Mouse (Mus musculus): Measurements from ENCODE around the gene Prtn3.
A peak's percentile ranks its signal among the peaks of the same experiment; 100 is the strongest.
"Not testable (repeated sequence)": the region's sequence is repeated elsewhere in the genome, so short reads cannot be mapped to it uniquely, and the experiment has no call there.

Prtn3 gene

GRCm38 (mm10) chr10:79872862-79873261, 1.4 kb upstream of the Prtn3 start:
- no peak for ATAC-seq (ENCODE audit: insufficient number of reproducible peaks, low FRiP score, low TSS enrichment)

DNA sequence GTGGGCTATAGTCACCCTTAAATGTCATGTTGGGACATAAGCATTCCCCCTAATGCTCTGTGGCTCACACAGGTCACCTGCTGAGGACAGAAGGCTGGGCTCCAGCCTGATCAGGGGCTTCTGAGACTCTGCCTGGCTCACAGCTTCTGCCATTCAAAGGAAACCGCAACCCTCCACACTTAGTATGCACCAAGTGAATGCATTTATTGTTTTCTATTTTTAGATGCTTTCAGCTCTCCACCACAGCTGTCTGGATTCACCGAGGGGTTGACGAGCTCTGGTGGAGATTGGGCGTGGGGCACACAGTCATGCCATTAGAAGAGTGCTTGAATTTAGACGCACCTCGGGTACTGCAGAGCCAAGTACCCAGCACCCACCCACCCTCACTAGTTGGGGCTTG, 963 bp upstream of the Prtn3 start:
- no peak for ATAC-seq (ENCODE audit: insufficient number of reproducible peaks, low FRiP score, low TSS enrichment)

GRCm38 (mm10) chr10:79873715-79874289, 474 bp upstream of the Prtn3 start:
- ATAC-seq (ENCODE audit: insufficient number of reproducible peaks, low FRiP score, low TSS enrichment): no peak

GRCm38 (mm10) chr10:79877174-79877573, 2.9 kb downstream of the Prtn3 start:
- ATAC-seq (ENCODE audit: insufficient number of reproducible peaks, low FRiP score, low TSS enrichment): no peak

DNA sequence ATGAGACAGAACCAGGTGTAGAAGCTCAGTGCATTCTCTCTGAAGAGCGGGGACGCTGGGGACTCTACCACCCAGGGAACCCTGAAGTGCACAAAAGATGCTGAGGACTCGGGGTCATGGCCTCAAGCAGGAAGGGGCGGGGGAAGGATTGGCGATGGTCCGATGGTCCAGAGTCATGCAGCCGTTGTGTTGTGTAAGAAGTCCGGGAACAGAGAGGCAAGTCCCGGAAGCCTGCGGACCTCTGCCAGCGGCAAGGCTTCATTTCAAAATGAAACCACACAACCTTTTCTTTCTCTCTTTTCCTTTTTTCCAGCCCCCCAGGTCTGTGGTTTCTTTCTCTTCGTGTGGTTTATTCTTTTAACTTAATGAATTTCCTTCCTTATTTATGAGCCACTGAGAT, 3.5 kb downstream of the Prtn3 start:
- ATAC-seq (ENCODE audit: insufficient number of reproducible peaks, low FRiP score, low TSS enrichment): no peak

- ATAC-seq (ENCODE audit: insufficient number of reproducible peaks, low FRiP score, low TSS enrichment): no peak
Observed at GRCm38 (mm10) chr10:79879527-79879926, 5.3 kb downstream of the Prtn3 start.

- ATAC-seq (ENCODE audit: insufficient number of reproducible peaks, low FRiP score, low TSS enrichment): no peak
Observed at GRCm38 (mm10) chr10:79880721-79881120, 6.4 kb downstream of the Prtn3 start.

- ATAC-seq (ENCODE audit: insufficient number of reproducible peaks, low FRiP score, low TSS enrichment): no peak
Observed at GRCm38 (mm10) chr10:79881981-79882380, 7.7 kb downstream of the Prtn3 start.

DNA sequence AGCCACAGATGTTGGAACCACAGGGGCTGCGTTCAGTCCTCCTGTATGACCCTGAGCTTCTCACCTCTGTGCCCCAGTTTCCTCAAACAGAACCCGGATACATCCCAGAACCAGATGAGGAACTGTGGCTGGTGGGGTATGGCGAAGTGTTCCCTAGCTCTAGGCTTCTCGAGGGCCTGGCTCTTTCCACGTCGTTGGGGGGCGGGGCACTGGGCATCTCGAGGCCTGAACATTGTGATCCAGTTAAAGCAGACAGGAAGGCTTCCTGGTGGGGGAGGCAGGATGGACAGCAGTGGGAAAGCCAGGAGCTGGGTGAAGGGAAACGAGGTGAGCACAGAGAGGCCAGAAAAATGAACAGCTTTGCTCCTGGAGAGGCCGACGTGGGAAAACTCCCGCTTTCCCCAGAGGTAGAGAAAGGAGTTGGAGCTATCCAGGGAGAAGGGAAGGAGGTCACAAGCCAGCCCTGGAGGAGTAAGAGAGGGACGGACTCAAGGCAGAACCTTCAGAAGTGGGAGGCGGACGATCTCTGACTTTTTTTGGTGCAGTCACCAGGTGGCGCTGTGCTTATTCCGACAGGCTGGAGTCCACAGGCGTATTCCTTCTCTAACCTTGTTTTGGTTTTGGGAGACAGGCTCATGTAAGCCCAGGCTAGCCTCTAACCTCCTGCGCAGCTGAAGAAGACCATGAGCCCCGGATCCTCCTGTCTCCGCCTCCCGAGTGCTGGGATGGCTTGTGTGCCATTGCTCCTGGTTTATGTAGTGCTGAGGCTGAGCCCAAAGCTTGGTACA, 9.2 kb downstream of the Prtn3 start:
- peak; percentile 64; the same call in 1 of the 2 replicates for ATAC-seq (ENCODE audit: insufficient number of reproducible peaks, low FRiP score, low TSS enrichment)

DNA sequence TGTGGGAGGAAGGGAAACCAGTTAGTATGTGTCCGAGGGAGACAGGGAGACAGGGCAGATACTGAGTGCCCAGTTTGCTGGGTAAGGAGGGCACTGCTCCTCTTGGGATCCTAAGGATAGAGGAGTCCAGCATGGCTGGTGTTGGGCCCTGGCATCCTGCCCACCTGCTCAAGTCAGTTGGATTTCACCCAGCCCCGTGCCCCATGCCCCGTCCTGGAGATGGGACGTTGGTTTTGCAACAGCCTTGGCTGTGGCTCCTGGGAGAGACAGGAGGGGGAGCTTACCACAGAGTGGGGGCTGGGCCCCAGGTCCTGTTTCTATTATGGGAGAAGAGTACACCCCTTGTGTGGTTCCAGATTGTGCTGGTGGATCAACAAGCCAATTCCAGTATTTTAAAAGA, 10.2 kb downstream of the Prtn3 start:
- ATAC-seq (ENCODE audit: insufficient number of reproducible peaks, low FRiP score, low TSS enrichment): no peak

DNA sequence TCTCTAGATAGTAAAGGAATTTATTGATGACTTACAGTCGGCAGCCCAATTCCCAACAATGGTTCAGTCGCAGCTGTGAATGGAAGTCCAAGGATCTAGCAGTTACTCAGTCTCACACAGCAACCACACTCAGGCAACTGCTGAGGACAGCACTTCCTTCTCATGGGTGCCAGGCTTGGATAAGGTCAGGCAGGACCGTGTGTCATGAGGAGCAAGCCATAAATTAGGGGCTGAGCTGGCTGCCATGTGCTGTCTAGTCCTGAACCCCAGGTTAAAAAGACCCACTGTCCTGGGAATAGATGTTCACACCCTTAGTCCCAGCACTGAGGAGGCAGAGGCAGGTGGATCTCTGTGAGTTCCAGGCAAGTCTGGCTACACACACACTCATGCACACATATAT, 10.7 kb downstream of the Prtn3 start:
- ATAC-seq (ENCODE audit: insufficient number of reproducible peaks, low FRiP score, low TSS enrichment): not testable (repeated sequence)

DNA sequence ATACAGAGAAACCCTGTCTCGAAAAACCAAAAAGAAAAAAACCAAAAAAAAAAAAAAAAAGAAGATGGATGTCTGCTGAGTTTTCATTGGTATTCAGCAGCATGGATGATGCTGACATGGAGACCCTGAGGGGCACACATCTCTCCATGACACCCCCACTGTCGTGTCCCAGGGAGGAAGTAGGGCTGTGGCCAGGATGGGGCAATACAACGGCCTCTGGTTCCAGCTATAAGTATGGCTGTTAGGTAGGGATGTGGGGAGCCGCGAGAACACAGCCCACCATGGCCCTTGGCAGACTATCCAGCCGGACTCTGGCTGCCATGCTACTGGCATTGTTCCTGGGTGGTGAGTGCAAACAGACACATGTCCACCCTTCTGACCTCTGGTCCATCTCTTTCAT, 11.8 kb downstream of the Prtn3 start, which contains the start of gene Elane:
Gene Elane, plus strand, starts transcription at position 194 of the 400 bp plus-strand sequence.
- ATAC-seq (ENCODE audit: insufficient number of reproducible peaks, low FRiP score, low TSS enrichment): no peak

DNA sequence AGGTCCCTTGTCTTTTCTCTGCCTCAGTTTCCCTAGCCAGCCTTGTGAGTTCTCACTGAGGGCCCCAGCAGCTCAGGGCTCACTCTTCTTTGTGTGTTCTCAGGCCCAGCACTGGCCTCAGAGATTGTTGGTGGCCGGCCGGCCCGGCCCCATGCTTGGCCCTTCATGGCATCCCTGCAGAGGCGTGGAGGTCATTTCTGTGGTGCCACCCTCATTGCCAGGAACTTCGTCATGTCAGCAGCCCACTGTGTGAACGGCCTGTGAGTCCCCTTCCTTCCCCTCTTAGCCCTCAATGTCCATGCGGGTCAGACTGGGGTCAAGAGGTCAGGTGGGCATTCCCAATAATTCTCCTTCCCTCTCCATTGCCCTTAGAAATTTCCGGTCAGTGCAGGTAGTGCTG, 12.3 kb downstream of the Prtn3 start:
- no peak for ATAC-seq (ENCODE audit: insufficient number of reproducible peaks, low FRiP score, low TSS enrichment)

GRCm38 (mm10) chr10:79889386-79889785, 15.1 kb downstream of the Prtn3 start:
- ATAC-seq (ENCODE audit: insufficient number of reproducible peaks, low FRiP score, low TSS enrichment): no peak

DNA sequence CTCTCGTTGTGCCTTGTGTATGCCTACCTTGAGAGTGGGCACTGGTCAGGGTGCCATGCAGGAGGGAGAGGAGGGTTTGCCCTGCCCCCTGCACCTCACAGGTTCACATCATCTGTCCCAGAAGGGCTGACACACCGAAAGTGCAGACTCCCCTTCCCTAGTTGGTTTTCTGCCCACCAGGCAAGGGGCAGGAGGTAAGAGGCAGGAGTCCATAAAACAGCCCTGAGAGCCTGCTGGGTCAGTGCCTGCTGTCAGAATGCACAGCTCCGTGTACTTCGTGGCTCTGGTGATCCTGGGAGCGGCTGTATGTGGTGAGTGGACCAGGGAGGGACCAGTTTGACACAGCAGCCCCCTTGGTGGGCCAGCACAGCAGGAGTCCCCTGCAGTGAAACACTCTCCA, 16.4 kb downstream of the Prtn3 start, which contains the start of gene Cfd:
Gene Cfd, plus strand, starts transcription at position 184 of the 400 bp plus-strand sequence.
- no peak for ATAC-seq (ENCODE audit: insufficient number of reproducible peaks, low FRiP score, low TSS enrichment)

GRCm38 (mm10) chr10:79892451-79893118, 18.3 kb downstream of the Prtn3 start:
- not testable (repeated sequence) for ATAC-seq (ENCODE audit: insufficient number of reproducible peaks, low FRiP score, low TSS enrichment)

DNA sequence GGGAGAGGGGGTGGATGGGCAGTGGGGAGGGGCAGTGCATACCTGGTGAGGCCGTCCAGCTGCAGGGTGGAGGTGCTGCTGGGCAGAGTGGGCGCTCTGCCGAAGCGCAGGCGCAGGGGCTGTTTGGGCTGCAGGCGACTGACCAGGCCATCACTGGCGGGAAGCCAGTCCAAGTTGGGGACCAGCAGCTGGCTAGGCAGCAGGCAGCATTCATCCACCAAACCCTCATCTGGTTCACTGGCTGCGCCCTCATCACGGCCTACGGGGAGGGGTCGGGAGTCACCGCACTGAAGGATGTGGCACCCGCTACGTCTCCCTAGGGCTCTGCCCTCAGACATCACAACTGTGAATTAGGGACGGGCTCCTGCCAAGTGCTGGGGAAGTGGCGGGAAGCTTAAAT, 22.0 kb downstream of the Prtn3 start:
- ATAC-seq (ENCODE audit: insufficient number of reproducible peaks, low FRiP score, low TSS enrichment): no peak

DNA sequence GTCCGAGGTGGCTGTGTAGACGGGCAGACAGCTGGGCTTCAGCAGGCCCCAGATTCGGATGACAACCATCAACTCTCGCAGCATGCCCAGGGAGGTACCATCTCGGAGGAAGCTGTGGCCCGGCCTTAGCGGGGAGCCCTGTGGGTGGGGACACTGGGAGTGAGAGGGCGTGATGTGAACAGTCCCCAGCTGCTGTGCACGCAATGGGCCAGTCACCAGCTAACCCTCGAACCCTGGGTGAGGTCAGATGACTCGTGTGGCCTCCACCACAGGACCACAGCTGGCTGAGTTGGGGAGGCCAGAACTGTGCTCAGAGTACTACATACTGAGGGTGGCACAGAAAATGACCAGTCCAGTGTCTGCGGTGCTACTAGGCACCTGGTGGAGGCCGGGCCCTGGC, 22.5 kb downstream of the Prtn3 start:
- no peak for ATAC-seq (ENCODE audit: insufficient number of reproducible peaks, low FRiP score, low TSS enrichment)

GRCm38 (mm10) chr10:79897316-79898245, 23.3 kb downstream of the Prtn3 start:
- ATAC-seq (ENCODE audit: insufficient number of reproducible peaks, low FRiP score, low TSS enrichment): no peak

- ATAC-seq (ENCODE audit: insufficient number of reproducible peaks, low FRiP score, low TSS enrichment): no peak
Observed at GRCm38 (mm10) chr10:79900951-79901410, 26.7 kb downstream of the Prtn3 start.
